Mouse (Mus musculus) cerebellum, adult 11 months (tissue): ENCODE measurements around the gene Dlgap1.

ENCODE experiments used
- DNase-seq: peaks from one replicate; pipeline ENCODE4 v3.0.0; 2022

Gene Dlgap1

DNA sequence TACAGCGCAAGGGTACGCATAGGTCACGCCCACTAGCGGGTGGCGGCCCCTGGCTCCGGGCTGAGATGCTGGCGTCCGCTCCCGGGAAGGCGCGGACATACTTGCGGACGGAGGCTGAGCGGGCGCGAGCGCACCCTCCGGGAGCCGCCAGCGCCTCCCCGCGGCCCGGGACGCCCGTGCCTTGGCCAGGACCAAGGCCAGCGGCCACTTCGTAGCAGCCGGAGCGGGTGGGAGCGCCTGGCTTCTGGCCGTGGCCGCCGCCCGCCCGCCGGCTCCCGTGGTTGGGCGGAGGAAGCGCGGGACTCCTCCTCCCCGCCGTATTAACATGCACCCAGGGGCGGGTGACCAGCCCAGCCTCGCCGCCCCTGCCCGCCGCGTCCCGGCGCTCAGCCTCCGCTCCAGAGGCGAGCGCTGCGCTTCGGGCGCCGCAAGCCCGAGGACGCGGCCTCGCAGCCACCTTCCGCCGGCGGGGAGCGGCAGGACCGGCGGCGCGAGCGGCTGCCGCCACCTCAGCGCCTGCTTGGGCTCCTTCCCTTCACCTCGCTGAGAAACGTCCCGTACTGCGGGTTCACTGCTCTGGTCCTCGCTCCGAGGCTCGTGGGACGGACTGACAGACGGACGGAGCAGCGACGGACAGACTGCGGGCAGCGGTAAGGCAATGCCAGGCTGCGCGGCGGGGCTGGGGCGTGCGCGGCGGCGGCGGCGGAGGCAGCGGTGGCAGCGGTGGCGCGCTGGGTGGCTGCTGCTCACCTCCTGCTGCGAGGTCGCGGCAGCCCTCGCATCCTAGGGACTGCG is at the start of gene Dlgap1:
Gene Dlgap1, plus strand, starts transcription at position 53 of the 795 bp plus-strand sequence.
- DNase-seq = peak; percentile 88

DNA sequence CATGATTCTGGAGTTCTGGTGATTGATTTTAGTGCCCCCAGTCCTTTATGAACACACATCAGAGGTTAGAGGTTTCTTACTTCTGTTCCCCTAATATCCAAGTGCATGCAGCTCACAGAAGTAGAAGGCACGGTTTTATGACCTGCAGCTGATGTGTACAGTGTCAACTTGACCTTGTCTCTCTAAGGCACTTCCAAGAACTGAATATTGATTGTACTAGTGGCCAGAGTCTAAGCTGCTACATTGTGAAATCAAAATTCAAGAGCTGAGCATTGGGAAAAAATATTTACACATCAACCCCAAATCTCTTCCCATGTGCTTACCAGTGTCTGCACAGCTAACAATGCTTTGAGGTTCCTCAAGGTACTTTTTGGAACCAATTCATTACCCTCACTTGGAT is 13.9 kb upstream of the Dlgap1 start:
- no peak for DNase-seq

DNA sequence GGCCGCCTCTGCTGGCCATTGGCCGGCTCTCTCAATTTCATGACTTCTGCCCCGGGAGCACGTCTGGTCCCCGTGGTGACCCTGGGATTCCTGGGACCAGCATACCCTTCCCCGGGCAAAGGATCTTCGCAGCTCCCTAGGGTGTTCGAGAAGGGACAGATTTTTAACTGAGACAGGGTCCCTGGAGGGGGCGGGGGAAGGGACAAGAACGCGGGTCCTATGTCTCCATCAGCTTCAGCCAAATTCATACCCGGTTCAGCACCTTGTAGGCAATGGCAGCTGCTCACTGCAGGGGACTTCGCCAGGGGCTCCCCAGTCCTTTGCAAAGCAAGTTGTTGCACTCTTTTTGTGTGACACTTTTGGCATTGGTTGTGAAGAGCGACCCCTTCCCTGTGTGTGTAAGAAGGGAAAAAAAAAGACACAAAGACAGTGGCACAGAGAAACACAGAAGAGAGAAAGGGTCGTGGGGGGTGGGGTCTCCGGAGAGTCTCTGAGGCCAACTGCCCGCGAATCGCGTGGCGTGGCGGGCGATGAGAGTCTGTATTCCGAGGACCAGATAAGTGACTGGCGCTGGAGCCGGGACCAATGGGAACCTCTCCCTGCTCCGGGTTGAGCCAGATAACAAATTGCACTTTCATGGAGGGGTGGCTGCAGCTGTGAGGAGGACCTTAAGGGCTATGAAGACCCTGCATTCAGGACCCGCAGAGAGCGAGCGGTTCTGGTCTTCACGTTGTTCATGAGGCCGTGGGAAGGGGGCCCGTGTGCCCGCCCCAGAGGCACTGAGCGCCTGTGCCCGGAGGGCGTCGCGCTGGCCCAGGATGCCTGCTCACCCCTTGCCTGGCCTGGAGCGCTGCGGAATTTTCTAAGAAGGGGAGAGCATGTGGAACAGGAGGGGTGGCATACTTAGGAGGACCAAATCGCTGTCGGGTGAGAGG is 1.2 kb downstream of the Dlgap1 start:
- peak; percentile 53 for DNase-seq

DNA sequence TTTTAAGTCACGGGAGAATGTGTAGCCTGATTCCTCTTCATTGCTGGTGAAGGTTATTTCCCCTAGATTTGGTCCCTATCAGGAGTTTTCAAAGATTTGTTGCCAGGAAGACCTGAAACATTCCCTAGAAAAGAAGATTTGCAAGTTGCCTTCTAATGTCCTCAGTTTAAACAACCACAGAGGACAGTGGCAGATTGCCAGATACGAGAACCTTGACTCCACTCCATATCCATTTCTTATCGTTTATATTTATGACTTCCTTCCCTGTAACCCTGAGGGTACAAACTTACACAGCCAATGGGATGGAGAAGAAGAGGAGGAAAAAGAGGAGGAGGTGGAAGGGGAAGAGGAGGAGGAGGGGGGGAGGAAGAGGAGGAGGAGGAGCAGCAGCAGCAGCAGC is 4.2 kb downstream of the Dlgap1 start:
- DNase-seq = no peak

DNA sequence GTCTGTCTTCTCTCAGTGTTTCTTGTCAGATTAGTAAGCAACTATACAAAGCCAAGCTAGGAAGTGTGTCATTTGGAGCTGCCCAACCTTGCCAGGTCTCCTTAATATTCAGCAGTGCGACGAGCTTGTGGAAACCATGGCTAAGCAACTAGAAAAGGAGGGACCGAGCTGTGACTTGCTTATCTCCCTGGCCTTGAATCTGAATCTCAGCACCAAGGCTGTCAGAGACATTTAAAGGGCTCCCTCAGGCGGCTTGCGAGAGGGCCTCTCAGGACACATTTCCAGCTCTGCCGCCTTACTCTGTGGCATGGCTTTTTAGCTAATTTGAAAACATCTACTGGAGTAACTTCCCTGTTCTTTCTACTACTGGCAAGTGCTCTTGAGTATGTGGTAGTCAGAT is 5.1 kb downstream of the Dlgap1 start:
- no peak for DNase-seq

DNA sequence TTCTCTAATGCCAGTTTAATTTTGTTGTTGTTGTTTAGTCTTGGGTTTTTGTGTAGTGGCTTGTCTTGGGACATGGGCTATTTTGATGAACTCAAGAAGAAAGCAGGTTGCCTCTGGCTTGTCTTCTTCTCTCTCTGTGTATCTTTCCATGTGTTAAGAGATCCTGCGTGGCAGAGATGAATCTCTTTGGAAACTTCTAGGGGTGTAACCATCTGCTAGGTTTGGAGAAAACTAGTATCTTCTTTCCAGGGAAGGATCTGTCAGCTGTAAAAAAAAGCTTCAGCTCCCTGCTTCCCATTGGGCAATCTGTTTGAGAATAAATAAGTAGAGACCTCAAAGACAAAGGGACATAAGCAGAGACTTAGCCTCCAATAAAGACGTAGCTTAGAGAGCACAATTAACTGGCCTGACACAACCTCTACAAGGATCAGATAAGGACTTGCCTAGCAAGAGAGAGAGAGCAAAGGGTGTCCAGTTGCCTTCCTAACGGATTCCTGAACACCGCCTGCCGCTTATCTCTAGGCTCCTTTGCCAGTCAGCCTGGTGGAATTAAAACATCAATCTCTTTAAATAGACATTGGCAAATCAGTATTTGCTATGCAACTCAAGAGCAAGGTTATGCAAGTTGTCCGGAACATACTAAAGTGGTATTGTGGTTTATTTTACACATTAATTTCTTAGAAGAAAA is 13.5 kb downstream of the Dlgap1 start:
- no peak for DNase-seq

DNA sequence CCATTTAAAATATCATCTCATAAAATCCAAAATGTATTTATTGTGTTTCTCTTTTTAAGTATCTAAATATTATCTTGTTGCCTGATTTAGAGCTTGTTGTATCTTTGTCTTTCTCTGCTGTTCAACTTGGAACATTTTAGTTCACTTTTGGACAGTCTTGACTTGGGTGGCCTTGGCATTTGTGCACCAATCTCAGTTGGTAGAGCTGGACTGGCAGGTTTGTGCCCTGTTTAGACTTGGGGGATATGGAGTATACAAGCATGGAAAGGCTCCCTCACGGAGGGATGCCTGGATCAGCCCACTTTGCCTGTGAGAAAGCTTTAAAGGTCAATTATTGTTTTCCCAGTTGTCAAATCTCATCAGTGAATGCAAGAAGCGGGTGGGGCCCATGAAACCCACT is 27.5 kb downstream of the Dlgap1 start:
- no peak for DNase-seq

DNA sequence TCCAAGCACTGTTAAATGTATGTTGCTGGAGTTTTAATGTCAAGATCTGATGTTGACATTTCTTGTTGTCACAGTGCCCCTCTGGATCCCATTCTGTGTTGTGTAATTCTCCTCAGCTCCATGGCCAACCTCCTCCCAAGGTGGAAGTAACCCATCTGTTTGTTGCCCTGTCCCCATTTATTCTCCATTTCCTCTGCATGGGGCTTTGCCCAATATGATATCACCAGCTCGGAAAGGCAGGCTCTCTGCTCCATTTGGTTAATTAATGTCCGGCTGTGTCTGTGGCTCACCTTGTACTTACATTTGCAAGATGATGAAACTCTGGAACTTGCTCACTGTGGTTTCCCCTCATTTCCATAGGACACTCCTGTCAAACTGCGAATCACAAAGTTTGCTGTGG is 33.2 kb downstream of the Dlgap1 start:
- peak; percentile 63 for DNase-seq

DNA sequence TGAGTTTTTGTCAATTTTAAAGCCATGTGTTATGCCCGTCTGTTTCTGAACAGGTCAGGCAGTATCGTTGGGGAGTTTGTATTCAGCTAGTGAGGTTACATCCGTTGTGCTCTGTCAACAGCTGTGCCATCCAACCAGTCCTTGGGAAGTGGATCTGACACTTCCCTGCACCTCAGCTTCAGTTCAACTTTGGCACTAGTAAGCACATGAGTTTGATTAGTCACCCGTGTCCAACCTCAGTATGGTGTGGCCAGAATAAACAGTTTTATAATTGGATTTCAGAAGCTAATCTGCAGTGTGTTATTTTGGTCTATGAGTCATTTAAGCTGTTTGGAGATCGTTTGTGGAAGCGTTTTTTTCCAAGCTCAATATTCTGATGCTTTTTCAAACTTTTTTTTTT is 35.8 kb downstream of the Dlgap1 start:
- no peak for DNase-seq

DNA sequence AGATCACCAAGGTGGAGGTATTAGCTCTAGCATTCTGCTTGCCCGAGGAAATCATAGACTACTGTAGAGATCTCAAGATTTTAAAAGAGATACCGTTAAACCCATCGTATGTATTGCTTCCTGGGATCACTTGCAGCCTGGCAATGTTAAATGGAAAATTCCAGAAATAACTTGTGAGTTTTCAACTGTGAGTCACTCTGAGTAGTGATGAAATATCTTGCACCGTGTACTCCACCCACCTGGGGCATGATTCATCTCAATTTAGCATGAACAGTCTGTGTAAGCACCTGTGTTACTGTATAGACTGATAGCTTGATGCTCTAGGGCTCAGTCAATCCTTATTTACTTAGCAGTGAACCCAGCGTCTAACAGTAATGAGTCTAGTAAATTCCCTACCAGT is 38.7 kb downstream of the Dlgap1 start:
- DNase-seq = no peak

DNA sequence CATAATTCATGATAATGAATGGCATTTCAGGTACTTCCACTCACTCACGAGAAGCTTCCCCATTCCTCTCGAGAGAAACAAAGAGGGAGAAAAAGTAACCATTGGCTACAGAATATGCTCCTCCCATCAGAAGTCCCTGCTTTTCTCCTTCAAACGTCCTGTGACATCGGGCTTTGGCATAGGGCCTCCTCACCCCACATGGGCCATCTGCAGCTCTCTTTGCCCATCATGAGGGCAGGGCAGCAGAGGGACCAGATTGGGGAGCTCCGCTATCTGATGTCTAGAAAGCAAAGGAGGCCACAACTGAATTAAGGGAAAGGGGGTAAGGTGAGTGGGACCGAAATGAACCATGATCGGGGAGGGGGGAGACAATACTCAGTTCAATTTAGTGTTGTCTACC is 47.6 kb downstream of the Dlgap1 start:
- DNase-seq = no peak

DNA sequence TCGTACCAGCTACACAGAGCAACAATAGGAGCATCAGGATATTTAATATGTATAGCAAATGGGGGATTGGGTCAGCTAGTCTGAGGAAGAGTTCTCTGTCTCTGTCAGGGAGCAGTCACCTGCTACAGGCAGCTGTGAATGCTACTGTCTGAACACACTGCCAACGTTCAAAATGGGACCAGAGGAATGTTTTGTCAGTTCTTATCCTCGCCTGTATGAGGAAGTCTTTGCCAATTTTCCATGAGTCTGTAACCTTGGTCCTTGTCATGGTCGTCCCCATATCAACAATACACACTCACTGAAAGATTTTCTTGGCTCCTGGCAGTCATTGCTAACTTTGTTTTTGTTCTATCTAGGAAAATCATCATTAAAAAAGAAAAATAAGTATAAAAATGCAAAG is 51.5 kb downstream of the Dlgap1 start:
- DNase-seq = no peak

DNA sequence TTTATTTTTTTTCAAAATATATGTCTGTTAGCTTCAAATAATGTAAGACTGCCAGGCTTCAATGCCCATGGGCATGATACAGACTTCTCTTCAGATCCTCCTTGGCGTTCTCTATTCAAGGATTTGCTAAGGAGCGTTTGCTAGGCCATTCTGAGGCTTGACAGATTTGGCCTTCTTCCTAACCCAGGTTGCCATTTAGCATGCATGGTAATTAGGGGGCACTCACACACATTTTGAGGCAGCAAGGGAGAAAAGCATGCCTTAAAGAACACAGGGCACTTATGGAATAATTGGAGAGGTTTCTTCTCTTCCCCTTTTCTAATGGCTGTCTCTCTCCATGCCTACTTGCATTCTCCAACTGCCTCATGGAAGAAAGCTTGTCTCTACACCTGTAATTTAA is 53.7 kb downstream of the Dlgap1 start:
- DNase-seq = no peak

DNA sequence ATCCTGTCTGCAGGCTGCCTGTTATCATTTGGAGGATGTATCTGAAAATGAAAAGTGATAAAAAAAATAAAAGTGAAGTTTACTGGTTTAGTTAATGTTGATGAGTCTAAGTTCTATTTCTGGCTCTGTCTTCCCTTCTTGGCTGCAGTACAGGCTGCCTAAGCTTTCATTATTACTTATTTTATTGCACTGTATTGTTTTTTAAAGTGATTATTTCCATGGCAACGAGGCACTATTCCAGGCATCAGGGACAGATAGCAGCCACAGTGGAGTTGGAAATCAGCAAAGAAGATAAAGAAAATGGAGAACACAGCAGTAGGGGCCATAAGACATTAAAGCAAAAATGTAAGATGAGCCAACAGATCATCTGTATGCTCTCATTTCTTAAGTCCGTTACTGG is 66.0 kb downstream of the Dlgap1 start:
- no peak for DNase-seq

DNA sequence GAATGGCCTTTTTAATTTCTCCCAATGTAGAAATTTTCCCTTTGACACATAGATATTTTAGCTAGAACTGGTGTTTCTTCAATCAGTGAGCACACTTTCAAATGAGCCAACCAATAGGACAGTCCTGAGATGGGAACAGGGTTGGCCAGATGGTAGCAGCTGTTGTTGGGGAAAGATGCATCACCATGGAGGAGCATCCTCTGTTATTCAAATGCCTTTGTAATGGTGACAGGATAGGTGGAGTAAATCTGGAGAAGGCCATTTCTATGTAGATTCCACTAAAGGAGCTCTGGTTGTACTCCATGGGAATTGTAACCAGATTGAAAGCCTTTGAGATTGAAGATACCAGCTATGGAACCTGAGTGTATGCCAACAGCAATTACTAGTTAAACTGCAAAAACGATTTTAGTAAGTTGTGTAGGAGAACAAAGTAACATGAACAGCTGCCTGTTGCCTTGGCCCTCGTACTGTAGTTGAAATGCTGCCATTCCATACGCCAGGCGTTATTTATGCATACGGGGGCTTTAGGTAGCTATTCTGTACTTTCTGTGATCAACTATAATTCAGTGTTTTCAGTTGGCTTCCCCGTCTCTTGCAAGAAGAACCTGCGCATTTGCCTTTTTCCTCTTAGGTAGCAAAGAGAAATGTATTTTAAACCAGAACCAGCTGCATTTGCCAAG is 72.0 kb downstream of the Dlgap1 start:
- DNase-seq = no peak

DNA sequence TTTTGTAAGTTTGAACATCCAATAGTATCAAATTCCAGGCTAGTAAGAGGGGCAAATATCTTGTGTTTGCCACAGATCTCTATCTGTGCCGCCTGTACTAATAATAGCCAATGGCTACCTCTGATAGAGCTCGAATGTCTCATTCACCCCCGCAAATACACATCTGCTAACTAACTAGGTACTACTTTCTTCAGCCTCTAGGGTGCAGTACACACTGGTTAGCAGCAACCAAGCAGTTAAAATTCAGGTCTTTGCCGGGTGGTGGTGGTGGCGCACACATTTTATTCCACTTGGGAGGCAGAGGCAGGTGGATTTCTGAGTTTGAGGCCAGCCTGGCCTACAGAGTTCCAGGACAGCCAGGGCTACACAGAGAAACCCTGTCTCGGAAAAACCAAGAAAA is 99.4 kb downstream of the Dlgap1 start:
- no peak for DNase-seq

DNA sequence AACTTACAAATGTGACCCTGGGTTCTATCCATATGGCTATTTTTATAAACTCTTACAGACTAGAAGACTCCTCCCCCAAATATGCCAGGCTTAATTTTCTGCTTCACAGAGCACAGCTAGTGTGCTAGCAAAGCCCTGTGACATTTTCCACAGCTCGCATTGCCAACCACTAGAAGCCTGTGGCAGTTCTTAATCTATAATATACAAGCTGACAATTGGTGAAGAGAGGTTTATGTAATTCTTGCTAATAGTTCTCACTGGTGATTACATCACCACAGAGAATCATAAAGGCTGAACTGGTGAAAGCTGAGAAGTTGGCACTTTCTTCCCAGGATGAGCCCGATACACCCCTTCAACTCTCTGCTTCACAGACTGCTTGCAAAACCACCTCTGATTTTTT is 103.2 kb downstream of the Dlgap1 start:
- peak; percentile 83 for DNase-seq

DNA sequence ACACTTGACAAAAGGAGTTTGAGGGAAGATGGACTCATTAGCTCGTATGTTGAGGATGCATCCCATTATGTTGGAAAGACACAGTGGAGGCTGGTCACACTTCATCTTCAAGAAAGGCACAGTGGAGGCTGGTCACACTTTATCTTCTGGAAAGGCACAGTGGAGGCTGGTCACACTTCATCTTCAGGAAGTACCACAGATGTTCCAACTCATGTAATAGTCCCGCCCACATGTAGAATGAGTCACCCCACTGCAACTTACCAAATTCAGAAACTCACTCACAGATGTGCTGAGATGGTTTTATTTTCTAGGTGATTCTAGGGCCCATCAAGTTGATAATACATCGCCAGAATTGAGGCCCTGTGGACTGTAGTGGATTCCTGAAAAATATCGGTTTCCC is 119.3 kb downstream of the Dlgap1 start:
- DNase-seq = no peak

DNA sequence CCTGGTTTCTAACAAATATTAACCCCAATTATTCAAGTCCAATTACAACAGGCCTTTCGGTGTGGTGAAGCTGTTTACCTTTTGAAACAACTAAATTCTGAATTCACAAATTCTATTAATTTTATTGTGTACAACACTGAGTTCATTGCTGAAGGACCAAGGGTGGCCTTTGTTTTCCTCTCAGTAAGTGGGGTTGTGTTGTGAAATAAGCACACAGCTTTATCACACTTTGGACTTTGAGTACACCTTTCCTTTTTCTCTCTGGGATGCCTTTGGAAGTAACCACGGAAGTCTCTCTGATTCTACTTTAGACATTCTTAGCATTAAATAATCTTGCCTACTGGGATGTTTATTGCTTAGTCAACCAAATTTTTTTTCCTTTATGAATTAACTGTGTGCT is 121.9 kb downstream of the Dlgap1 start:
- no peak for DNase-seq

DNA sequence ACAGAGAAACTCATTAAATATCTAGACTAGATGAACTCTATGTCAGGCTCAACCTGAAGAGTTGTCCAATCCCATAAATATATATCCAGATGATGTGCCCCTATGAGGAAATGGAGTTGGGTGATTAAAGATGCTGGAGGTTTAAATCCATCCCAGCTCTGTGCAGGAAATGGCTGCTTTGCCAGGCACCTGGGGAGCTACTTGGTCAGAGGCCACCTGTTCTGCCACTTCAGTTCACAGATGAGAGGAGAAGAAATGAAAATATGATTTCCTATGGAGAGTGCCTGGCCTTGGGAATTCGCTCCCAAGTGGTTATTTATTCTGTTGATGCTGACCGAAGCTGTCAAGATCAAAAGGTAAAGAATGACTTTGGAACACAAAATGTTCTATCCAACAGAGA is 160.3 kb downstream of the Dlgap1 start:
- DNase-seq = peak; percentile 87

DNA sequence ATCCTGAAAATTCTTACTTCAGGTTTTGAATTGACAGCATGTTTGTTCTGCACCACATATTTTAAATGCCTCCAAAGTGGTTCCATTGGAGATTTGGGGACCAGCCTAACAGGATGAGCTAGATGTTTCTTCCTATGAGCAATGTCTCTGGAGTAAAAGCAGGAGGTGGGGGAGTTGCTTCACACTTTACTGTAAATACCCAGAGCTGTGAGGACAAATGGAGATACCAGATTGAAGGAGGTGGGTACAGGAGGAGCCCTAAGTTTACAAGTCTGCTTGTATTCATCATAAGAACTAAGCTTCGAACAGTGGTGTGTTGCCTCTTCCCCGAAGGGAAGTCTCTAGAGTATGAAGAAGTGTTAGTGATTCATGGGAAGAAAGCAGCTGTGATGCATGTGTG is 201.0 kb downstream of the Dlgap1 start:
- DNase-seq = no peak

DNA sequence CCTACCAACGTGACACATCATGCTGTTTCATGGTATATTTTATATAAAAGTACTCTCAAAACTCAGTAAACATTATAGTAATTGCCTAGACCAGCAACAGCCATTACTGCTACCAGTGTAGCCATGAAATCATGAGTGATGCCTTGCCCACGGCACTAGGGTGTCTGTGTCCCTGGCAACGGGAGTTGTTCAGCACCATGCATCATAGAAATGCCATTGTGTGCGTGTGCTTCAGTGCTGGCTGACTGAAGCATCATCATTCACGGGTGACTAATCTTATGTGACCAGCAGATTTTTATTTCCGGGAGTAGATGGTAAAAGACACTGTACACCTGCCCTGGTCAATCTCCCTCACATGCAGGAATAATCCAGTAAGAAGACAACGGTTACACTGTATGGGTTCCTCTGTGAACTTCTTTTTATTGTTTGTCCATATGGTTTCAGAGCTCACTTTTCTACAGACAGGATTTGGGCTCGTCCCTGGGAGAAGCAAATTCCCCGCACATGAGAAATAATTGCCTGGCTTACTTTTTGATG is 203.7 kb downstream of the Dlgap1 start:
- DNase-seq = no peak

DNA sequence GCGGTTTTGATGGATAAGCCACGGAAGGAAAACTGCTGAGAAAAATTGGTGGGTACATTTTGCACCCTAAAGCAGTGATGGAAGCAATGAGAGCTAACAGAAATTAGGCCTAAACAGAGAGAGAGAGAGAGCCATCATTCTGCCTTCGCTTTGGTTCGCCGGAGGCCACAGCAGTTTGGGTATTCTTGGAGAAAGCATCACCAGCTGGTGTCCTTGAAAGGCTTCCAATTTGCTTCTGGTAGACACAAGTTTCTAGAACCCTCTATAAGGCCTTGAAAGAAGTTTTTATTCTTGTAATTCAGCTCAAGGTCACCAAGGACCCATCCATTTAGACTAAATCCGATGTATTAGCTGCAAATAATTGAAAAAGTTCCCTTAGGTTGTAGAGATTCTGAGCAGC is 205.0 kb downstream of the Dlgap1 start:
- DNase-seq = peak; percentile 10
